Mouse (Mus musculus): Measurements from ENCODE around the gene Chst8. TPM values are rescaled to one million over a fixed set of nuclear protein-coding genes. Genes with fewer than 3 reads are reported as not detected.

Chst8 gene
- polyA plus RNA-seq (2014; fragmentation: Illumina TruSeq; extraction: RNeasy Lipid Tissue Mini Kit (QIAGEN cat#74804); ENCODE audit: low read depth, low replicate concordance): not detected

GRCm38 (mm10) chr7:34812531-34813111, at the start of gene Chst8:
Chst8 (minus strand) TSS chr7:34812711.

DNA sequence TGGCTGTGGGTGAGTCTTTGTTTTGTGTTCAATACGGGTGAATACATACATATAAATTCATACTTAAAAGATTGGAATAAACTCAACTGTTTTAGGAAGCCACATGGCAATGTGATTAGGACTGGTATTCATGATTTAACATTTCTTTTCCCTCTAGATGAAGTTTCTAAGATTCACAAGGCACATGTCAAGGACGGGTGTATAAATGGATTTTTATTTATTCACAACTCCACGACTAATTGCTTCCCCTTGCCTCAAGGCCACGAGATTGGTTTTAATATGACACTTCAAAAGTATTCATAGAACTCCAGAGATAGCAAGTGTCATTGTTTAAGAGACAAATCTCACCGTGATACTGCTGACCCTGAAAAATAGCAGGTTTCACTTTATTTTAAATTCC, 155.9 kb downstream of the Chst8 start, which contains the start of gene Kctd15:
Gene Kctd15, minus strand, starts transcription at position 101 of the 400 bp plus-strand sequence.

Other genes starting within 250 kb of the Chst8 start
- gene Kctd15, start 156.0 kb downstream of the Chst8 start, polyA plus RNA-seq (2014; fragmentation: Illumina TruSeq; extraction: RNeasy Lipid Tissue Mini Kit (QIAGEN cat#74804); ENCODE audit: low read depth, low replicate concordance): 0.23 TPM
- 17.5 TPM for gene Pepd, start 99.7 kb upstream of the Chst8 start, polyA plus RNA-seq (2014; fragmentation: Illumina TruSeq; extraction: RNeasy Lipid Tissue Mini Kit (QIAGEN cat#74804); ENCODE audit: low read depth, low replicate concordance)
- 75.6 TPM for gene Cebpg, start 243.9 kb upstream of the Chst8 start, polyA plus RNA-seq (2014; fragmentation: Illumina TruSeq; extraction: RNeasy Lipid Tissue Mini Kit (QIAGEN cat#74804); ENCODE audit: low read depth, low replicate concordance)